Comparison of ENCODE assay signal across 7 mouse cellular contexts in the genomic region with DNA sequence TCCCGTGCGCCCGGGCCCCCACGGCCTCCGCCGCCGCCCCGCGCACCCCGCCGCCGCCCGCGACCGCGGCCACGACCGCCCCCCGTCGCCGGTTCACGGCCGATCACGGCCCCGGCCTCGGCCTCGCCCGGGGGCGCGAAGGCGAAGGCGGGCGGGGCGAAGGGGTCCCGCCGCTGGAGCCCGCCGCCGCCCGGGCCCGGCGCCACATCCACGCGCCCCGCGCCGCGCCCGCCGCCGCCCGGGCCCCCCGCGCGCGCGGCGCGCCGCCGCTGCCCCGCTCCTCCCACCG. TPM values are rescaled to one million over a fixed set of nuclear protein-coding genes. Genes with fewer than 3 reads are reported as not detected.
DNase-seq lines count a peak whose midpoint lies in the region; ATAC-seq and TF ChIP-seq lines count a peak whose summit lies in the region.

A gene (minus strand): TSS at position 41 of the 289 bp plus-strand sequence.

- TF ChIP-seq CTCF in C2C12 (IDR thresholded peaks at IDR 0.05; ENCODE audit: control insufficient read depth, insufficient read depth, insufficient read length): no peak
- TF ChIP-seq CTCF in E14TG2a.4 (conservative IDR thresholded peaks at IDR 0.05; ENCODE audit: low read length): no peak

- H3K4me2 ChIP-seq in forebrain, embryonic 15.5 days (replicated peaks): peak within 1 kb of the TSS; percentile 91
- peak within 1 kb of the TSS; percentile 100 for H3K4me2 ChIP-seq in hindbrain, embryonic 14.5 days (replicated peaks)
- H3K4me2 ChIP-seq in liver, embryonic 16.5 days (ENCODE audit: low read depth, low read length): peak within 1 kb of the TSS; percentile 75

- peaks cover 48% of the 10 kb centered on the region for H3K4me1 ChIP-seq in E14TG2a.4 (replicated peaks; ENCODE audit: low read depth, low read length)
- peaks cover 46% of the 10 kb centered on the region for H3K4me1 ChIP-seq in forebrain, embryonic 15.5 days
- peaks cover 44% of the 10 kb centered on the region for H3K4me1 ChIP-seq in hindbrain, embryonic 14.5 days (replicated peaks; ENCODE audit: control insufficient read depth, insufficient read depth, low read length)
- H3K4me1 ChIP-seq in liver, embryonic 16.5 days (ENCODE audit: control insufficient read depth, low read depth, low read length): peaks cover 41% of the 10 kb centered on the region

- WGBS in forebrain, embryonic 15.5 days: 1% methylated on average over 42 of the region's 63 CpGs
- under 1% methylated on average over 28 of the region's 63 CpGs for WGBS in hindbrain, embryonic 14.5 days
- WGBS in liver, embryonic 16.5 days (ENCODE audit: insufficient replicate concordance): under 1% methylated on average over 44 of the region's 63 CpGs

- DNase-seq in hindbrain, embryonic 14.5 days (ENCODE audit: low spot score): no peak
- DNase-seq in frontal cortex, postnatal 14 days (ENCODE audit: low spot score in 2 of 2): no peak
- DNase-seq in T-cell, adult 2 months (ENCODE audit: low spot score): no peak

- H3K79me2 ChIP-seq in C2C12 (ENCODE audit: control insufficient read depth, insufficient read depth): peaks cover 51% of the 10 kb centered on the region

- H3K27ac ChIP-seq in forebrain, embryonic 15.5 days (replicated peaks): peak within 1 kb of the TSS; percentile 96
- H3K27ac ChIP-seq in hindbrain, embryonic 14.5 days: peak within 1 kb of the TSS; percentile 96
- H3K27ac ChIP-seq in liver, embryonic 16.5 days (ENCODE audit: low read length): peak within 1 kb of the TSS; percentile 83

- no peaks in the 10 kb centered on the region for H3K9me3 ChIP-seq in E14TG2a.4 (ENCODE audit: low read length)
- H3K9me3 ChIP-seq in forebrain, embryonic 15.5 days: no peaks in the 10 kb centered on the region
- no peaks in the 10 kb centered on the region for H3K9me3 ChIP-seq in hindbrain, embryonic 14.5 days (ENCODE audit: control insufficient read depth, low read length)
- no peaks in the 10 kb centered on the region for H3K9me3 ChIP-seq in liver, embryonic 16.5 days (replicated peaks; ENCODE audit: control insufficient read depth, low read length)

- no peak for ATAC-seq in forebrain, embryonic 15.5 days (replicated peaks)
- no peak for ATAC-seq in hindbrain, embryonic 14.5 days (ENCODE audit: low FRiP score)
- no peak for ATAC-seq in liver, embryonic 16.5 days (ENCODE audit: low read depth)

- H3ac ChIP-seq in C2C12 (ENCODE audit: control insufficient read depth, insufficient read length, low read depth): peak within 1 kb of the TSS; percentile 75

- H3K36me3 ChIP-seq in C2C12 (ENCODE audit: control insufficient read depth, insufficient read depth): peaks cover 9% of the 10 kb centered on the region
- peaks cover 40% of the 10 kb centered on the region for H3K36me3 ChIP-seq in E14TG2a.4 (ENCODE audit: insufficient read depth, low read length)
- no peaks in the 10 kb centered on the region for H3K36me3 ChIP-seq in forebrain, embryonic 15.5 days
- no peaks in the 10 kb centered on the region for H3K36me3 ChIP-seq in hindbrain, embryonic 14.5 days (replicated peaks; ENCODE audit: control insufficient read depth, insufficient read depth)
- H3K36me3 ChIP-seq in liver, embryonic 16.5 days (ENCODE audit: control insufficient read depth, insufficient read depth): no peaks in the 10 kb centered on the region

- peaks cover 47% of the 10 kb centered on the region for H3K79me3 ChIP-seq in C2C12 (ENCODE audit: low read depth)

- H3K27me3 ChIP-seq in C2C12 (ENCODE audit: control insufficient read depth, insufficient read depth, insufficient read length): no peaks in the 10 kb centered on the region
- peaks cover 53% of the 10 kb centered on the region for H3K27me3 ChIP-seq in E14TG2a.4 (ENCODE audit: insufficient read depth, low read length)
- no peaks in the 10 kb centered on the region for H3K27me3 ChIP-seq in forebrain, embryonic 15.5 days
- H3K27me3 ChIP-seq in hindbrain, embryonic 14.5 days (ENCODE audit: control insufficient read depth, insufficient read depth, low read length): no peaks in the 10 kb centered on the region
- peaks cover 20% of the 10 kb centered on the region for H3K27me3 ChIP-seq in liver, embryonic 16.5 days (ENCODE audit: control insufficient read depth, insufficient read depth, low read depth, low read length)

- peak within 1 kb of the TSS; percentile 96 for H3K9ac ChIP-seq in forebrain, embryonic 15.5 days (replicated peaks)
- peak within 1 kb of the TSS; percentile 94 for H3K9ac ChIP-seq in hindbrain, embryonic 14.5 days
- H3K9ac ChIP-seq in liver, embryonic 16.5 days (ENCODE audit: low read depth, low read length): peak within 1 kb of the TSS; percentile 78

- H3K4me3 ChIP-seq in C2C12 (ENCODE audit: insufficient read depth, poor library complexity, severe bottlenecking) (peak within 1 kb of the TSS; percentile 78), E14TG2a.4 (replicated peaks; ENCODE audit: low read length) (peak within 1 kb of the TSS; percentile 84)
- H3K4me3 ChIP-seq in forebrain, embryonic 15.5 days: peak within 1 kb of the TSS; percentile 93
- H3K4me3 ChIP-seq in hindbrain, embryonic 14.5 days (replicated peaks; ENCODE audit: low read length): peak within 1 kb of the TSS; percentile 91
- peak within 1 kb of the TSS; percentile 68 for H3K4me3 ChIP-seq in liver, embryonic 16.5 days (ENCODE audit: low read depth, low read length)

TF ChIP-seq in C2C12, 6 proteins besides CTCF, POLR2A, EP300 and RAD21:
- TF ChIP-seq USF1 (IDR thresholded peaks at IDR 0.05; ENCODE audit: low read depth) (no peak), MAX (IDR thresholded peaks at IDR 0.05) (no peak), MYOD1 (IDR thresholded peaks at IDR 0.05; ENCODE audit: control insufficient read depth, insufficient read length, low read depth) (no peak), CEBPB (IDR thresholded peaks at IDR 0.05; ENCODE audit: low read depth) (no peak), MYOG (IDR thresholded peaks at IDR 0.05; ENCODE audit: control insufficient read depth, extremely low read depth, insufficient read length) (no peak), FOSL1 (IDR thresholded peaks at IDR 0.05; ENCODE audit: insufficient read depth, low read length, poor library complexity, severe bottlenecking) (no peak)
TF ChIP-seq in C2C12: peak in this region for 0.

RNA-seq across cellular contexts. Expression of the gene that starts here (rescaled TPM):
- polyA plus RNA-seq in C2C12 (2012; fragmentation: generic; extraction: Trizol): 45.2 TPM
- 14.3 TPM in 2 replicates for polyA plus RNA-seq in forebrain, embryonic 15.5 days (2015; fragmentation: Nextera tagmentation; extraction: Ambion mirVana)
- polyA plus RNA-seq in hindbrain, embryonic 14.5 days (2014; fragmentation: Nextera tagmentation; extraction: Ambion mirVana): 15.1 and 15.6 TPM in 2 replicates
- polyA plus RNA-seq in liver, embryonic 16.5 days (2015; fragmentation: Nextera tagmentation; extraction: Ambion mirVana): 2.4 and 2.5 TPM in 2 replicates
